Mouse (Mus musculus): ENCODE data around the gene Lce1e. TPM values are rescaled to one million over a fixed set of nuclear protein-coding genes. Genes with fewer than 3 reads are reported as not detected.

The Lce1e gene
- not detected for polyA plus RNA-seq (2015; fragmentation: Illumina TruSeq; extraction: RNeasy Lipid Tissue Mini Kit (QIAGEN cat#74804); ENCODE audit: insufficient read depth, low replicate concordance)

GRCm38 (mm10) chr3:92708974-92709373, at the start of gene Lce1e:
TSS of gene Lce1e (minus strand) at chr3:92709074.

DNA sequence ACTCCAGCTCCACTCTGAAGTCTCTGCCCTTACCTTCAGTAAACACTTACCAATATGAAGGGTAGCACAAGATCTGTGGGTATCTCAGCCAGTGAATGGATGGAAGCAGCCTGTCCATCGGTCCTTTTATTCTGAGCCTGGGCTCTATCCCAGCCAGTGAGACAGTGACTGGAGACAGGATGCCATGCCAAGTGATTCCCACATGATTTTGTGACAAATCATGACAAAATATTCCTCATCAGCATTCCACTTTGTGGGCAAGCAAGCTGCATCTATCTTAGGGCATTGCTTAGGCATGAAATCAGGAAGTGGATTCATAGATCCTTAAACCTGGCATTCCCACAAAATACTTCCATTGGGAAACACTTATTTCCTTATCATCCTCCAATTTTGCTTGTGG, 43.4 kb upstream of the Lce1e start, which contains the start of gene Lce1g:
Gene Lce1g (minus strand): TSS at position 101 of the 400 bp plus-strand sequence.

DNA sequence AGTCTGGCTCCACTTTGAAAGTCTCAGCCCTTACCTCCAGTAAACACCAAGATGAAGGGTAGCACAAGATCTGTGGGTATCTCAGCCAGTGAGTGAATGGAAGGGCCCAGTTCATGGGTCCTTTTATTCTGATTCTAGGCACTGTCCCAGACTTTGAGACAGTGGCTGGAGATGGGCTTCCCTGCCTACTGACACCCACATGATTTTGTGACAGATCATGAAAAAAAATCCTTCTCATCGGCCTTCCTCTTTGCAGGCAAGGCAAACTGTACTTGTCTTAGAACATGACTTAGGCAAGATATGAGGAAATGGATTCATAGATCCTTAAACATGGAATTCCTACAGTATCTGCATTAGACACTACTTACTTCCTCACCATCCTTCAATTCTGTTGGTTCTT, 30.1 kb upstream of the Lce1e start, which contains the start of gene Gm38119:
Gene Gm38119 (minus strand): TSS at position 101 of the 400 bp plus-strand sequence.

GRCm38 (mm10) chr3:92720250-92720649, 11.4 kb upstream of the Lce1e start, which contains the start of gene Lce1f:
TSS of gene Lce1f (minus strand) at chr3:92720350.

GRCm38 (mm10) chr3:92687110-92687509, 21.8 kb downstream of the Lce1e start, which contains the start of gene Lce1d:
TSS of gene Lce1d (minus strand) at chr3:92687210.

GRCm38 (mm10) chr3:92678947-92679346, 29.9 kb downstream of the Lce1e start, which contains the start of gene Lce1c:
TSS of gene Lce1c (plus strand) at chr3:92679247.

GRCm38 (mm10) chr3:92670215-92670614, 38.7 kb downstream of the Lce1e start, which contains the start of gene Lce1a2:
TSS of gene Lce1a2 (minus strand) at chr3:92670315.

Other genes with a start within 250 kb of the Lce1e start
- not detected for gene Sprr1a, start 223.2 kb downstream of the Lce1e start, polyA plus RNA-seq (2015; fragmentation: Illumina TruSeq; extraction: RNeasy Lipid Tissue Mini Kit (QIAGEN cat#74804); ENCODE audit: insufficient read depth, low replicate concordance)
- gene Sprr4, start 208.6 kb downstream of the Lce1e start, polyA plus RNA-seq (2015; fragmentation: Illumina TruSeq; extraction: RNeasy Lipid Tissue Mini Kit (QIAGEN cat#74804); ENCODE audit: insufficient read depth, low replicate concordance): not detected
- not detected for gene 2310046K23Rik, start 174.6 kb downstream of the Lce1e start, polyA plus RNA-seq (2015; fragmentation: Illumina TruSeq; extraction: RNeasy Lipid Tissue Mini Kit (QIAGEN cat#74804); ENCODE audit: insufficient read depth, low replicate concordance)
- gene Ivl, start 135.3 kb downstream of the Lce1e start, polyA plus RNA-seq (2015; fragmentation: Illumina TruSeq; extraction: RNeasy Lipid Tissue Mini Kit (QIAGEN cat#74804); ENCODE audit: insufficient read depth, low replicate concordance): not detected
- not detected for gene Smcp, start 120.1 kb downstream of the Lce1e start, polyA plus RNA-seq (2015; fragmentation: Illumina TruSeq; extraction: RNeasy Lipid Tissue Mini Kit (QIAGEN cat#74804); ENCODE audit: insufficient read depth, low replicate concordance)
- not detected for gene 2210017I01Rik, start 101.6 kb downstream of the Lce1e start, polyA plus RNA-seq (2015; fragmentation: Illumina TruSeq; extraction: RNeasy Lipid Tissue Mini Kit (QIAGEN cat#74804); ENCODE audit: insufficient read depth, low replicate concordance)
- not detected for gene Lce6a, start 87.4 kb downstream of the Lce1e start, polyA plus RNA-seq (2015; fragmentation: Illumina TruSeq; extraction: RNeasy Lipid Tissue Mini Kit (QIAGEN cat#74804); ENCODE audit: insufficient read depth, low replicate concordance)
- gene Lce1a1, start 60.8 kb downstream of the Lce1e start, polyA plus RNA-seq (2015; fragmentation: Illumina TruSeq; extraction: RNeasy Lipid Tissue Mini Kit (QIAGEN cat#74804); ENCODE audit: insufficient read depth, low replicate concordance): not detected
- gene Lce1b, start 52.1 kb downstream of the Lce1e start, polyA plus RNA-seq (2015; fragmentation: Illumina TruSeq; extraction: RNeasy Lipid Tissue Mini Kit (QIAGEN cat#74804); ENCODE audit: insufficient read depth, low replicate concordance): not detected
- not detected for gene Lce1a2, start 38.8 kb downstream of the Lce1e start, polyA plus RNA-seq (2015; fragmentation: Illumina TruSeq; extraction: RNeasy Lipid Tissue Mini Kit (QIAGEN cat#74804); ENCODE audit: insufficient read depth, low replicate concordance)
- not detected for gene Lce1c, start 29.8 kb downstream of the Lce1e start, polyA plus RNA-seq (2015; fragmentation: Illumina TruSeq; extraction: RNeasy Lipid Tissue Mini Kit (QIAGEN cat#74804); ENCODE audit: insufficient read depth, low replicate concordance)
- gene Lce1d, start 21.9 kb downstream of the Lce1e start, polyA plus RNA-seq (2015; fragmentation: Illumina TruSeq; extraction: RNeasy Lipid Tissue Mini Kit (QIAGEN cat#74804); ENCODE audit: insufficient read depth, low replicate concordance): not detected
- gene Lce1f, start 11.3 kb upstream of the Lce1e start, polyA plus RNA-seq (2015; fragmentation: Illumina TruSeq; extraction: RNeasy Lipid Tissue Mini Kit (QIAGEN cat#74804); ENCODE audit: insufficient read depth, low replicate concordance): not detected
- gene Gm38119, start 30.0 kb upstream of the Lce1e start, polyA plus RNA-seq (2015; fragmentation: Illumina TruSeq; extraction: RNeasy Lipid Tissue Mini Kit (QIAGEN cat#74804); ENCODE audit: insufficient read depth, low replicate concordance): not detected
- not detected for gene Lce1g, start 43.3 kb upstream of the Lce1e start, polyA plus RNA-seq (2015; fragmentation: Illumina TruSeq; extraction: RNeasy Lipid Tissue Mini Kit (QIAGEN cat#74804); ENCODE audit: insufficient read depth, low replicate concordance)
- gene Lce1h, start 56.0 kb upstream of the Lce1e start, polyA plus RNA-seq (2015; fragmentation: Illumina TruSeq; extraction: RNeasy Lipid Tissue Mini Kit (QIAGEN cat#74804); ENCODE audit: insufficient read depth, low replicate concordance): not detected
- not detected for gene Lce1i, start 69.8 kb upstream of the Lce1e start, polyA plus RNA-seq (2015; fragmentation: Illumina TruSeq; extraction: RNeasy Lipid Tissue Mini Kit (QIAGEN cat#74804); ENCODE audit: insufficient read depth, low replicate concordance)
- not detected for gene Lce1j, start 81.4 kb upstream of the Lce1e start, polyA plus RNA-seq (2015; fragmentation: Illumina TruSeq; extraction: RNeasy Lipid Tissue Mini Kit (QIAGEN cat#74804); ENCODE audit: insufficient read depth, low replicate concordance)
- gene Lce1k, start 98.8 kb upstream of the Lce1e start, polyA plus RNA-seq (2015; fragmentation: Illumina TruSeq; extraction: RNeasy Lipid Tissue Mini Kit (QIAGEN cat#74804); ENCODE audit: insufficient read depth, low replicate concordance): not detected
- gene Kprp, start 118.2 kb upstream of the Lce1e start, polyA plus RNA-seq (2015; fragmentation: Illumina TruSeq; extraction: RNeasy Lipid Tissue Mini Kit (QIAGEN cat#74804); ENCODE audit: insufficient read depth, low replicate concordance): not detected
- gene Lce1l, start 142.2 kb upstream of the Lce1e start, polyA plus RNA-seq (2015; fragmentation: Illumina TruSeq; extraction: RNeasy Lipid Tissue Mini Kit (QIAGEN cat#74804); ENCODE audit: insufficient read depth, low replicate concordance): not detected
- not detected for gene 2310050C09Rik, start 161.1 kb upstream of the Lce1e start, polyA plus RNA-seq (2015; fragmentation: Illumina TruSeq; extraction: RNeasy Lipid Tissue Mini Kit (QIAGEN cat#74804); ENCODE audit: insufficient read depth, low replicate concordance)
- not detected for gene Lce3a, start 217.2 kb upstream of the Lce1e start, polyA plus RNA-seq (2015; fragmentation: Illumina TruSeq; extraction: RNeasy Lipid Tissue Mini Kit (QIAGEN cat#74804); ENCODE audit: insufficient read depth, low replicate concordance)
- not detected for gene Lce3b, start 223.9 kb upstream of the Lce1e start, polyA plus RNA-seq (2015; fragmentation: Illumina TruSeq; extraction: RNeasy Lipid Tissue Mini Kit (QIAGEN cat#74804); ENCODE audit: insufficient read depth, low replicate concordance)
- gene Lce3c, start 235.4 kb upstream of the Lce1e start, polyA plus RNA-seq (2015; fragmentation: Illumina TruSeq; extraction: RNeasy Lipid Tissue Mini Kit (QIAGEN cat#74804); ENCODE audit: insufficient read depth, low replicate concordance): not detected
- not detected for gene Lce3d, start 248.3 kb upstream of the Lce1e start, polyA plus RNA-seq (2015; fragmentation: Illumina TruSeq; extraction: RNeasy Lipid Tissue Mini Kit (QIAGEN cat#74804); ENCODE audit: insufficient read depth, low replicate concordance)

Data from spleen, adult 10 weeks (tissue).